Mouse (Mus musculus): ENCODE measurements around the gene Arntl2.
"Not testable (repeated sequence)": the region's sequence is repeated elsewhere in the genome, so short reads cannot be mapped to it uniquely, and the experiment has no call there.

The Arntl2 gene

GRCm38 (mm10) chr6:146847402-146847801 lies 51.5 kb downstream of the Arntl2 start:
- DNase-seq (ENCODE audit: low read depth, low spot score) = no peak

DNA sequence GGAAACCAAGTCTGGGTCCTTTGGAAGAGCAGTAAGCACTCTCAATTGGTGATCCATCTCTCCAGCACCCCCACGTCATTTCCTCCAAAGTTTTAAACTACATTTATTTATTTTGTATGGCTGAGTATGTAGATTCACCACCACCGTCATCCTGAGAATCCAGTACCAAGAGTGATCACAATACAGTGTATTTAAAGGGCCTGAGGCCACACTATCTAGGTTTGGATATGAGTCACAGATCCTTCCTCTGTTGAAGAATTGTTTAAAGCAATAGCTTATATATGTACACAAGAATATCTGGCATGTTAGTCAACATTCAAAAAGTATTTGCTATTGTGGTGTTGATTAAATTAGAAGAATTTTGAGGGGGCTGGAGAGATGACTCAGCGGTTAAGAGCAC lies 52.4 kb downstream of the Arntl2 start:
- DNase-seq (ENCODE audit: low read depth, low spot score) = no peak

DNA sequence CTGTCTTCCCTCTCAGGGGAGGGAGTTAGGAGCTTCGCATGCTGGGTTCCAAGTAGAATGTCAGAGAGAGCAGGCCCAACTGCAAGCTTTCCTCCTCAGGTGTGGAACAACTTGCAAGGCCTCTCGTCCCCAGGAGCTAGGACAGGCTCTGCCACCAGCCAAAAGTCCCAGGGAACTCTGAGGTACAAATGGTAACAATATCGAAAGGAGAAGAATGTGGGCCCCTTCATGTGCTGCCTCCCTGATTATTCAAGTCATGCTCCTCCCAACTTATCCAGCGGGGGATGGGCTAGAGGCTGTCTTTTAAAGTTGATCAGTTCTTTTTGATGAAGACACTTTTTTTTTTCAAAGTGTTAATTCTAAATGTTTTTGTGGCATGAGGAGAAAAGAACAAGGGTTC lies 54.2 kb downstream of the Arntl2 start, which contains the start of gene Smco2:
Gene Smco2 (plus strand): TSS at position 55 of the 400 bp plus-strand sequence.
- DNase-seq (ENCODE audit: low read depth, low spot score) = no peak

GRCm38 (mm10) chr6:146851916-146852315 lies 56.1 kb downstream of the Arntl2 start:
- DNase-seq (ENCODE audit: low read depth, low spot score) = no peak

GRCm38 (mm10) chr6:146852739-146853138 lies 56.9 kb downstream of the Arntl2 start:
- DNase-seq (ENCODE audit: low read depth, low spot score) = no peak

GRCm38 (mm10) chr6:146855185-146855584 lies 59.3 kb downstream of the Arntl2 start:
- DNase-seq (ENCODE audit: low read depth, low spot score) = peak; percentile 96

GRCm38 (mm10) chr6:146857386-146857785 lies 61.5 kb downstream of the Arntl2 start:
- DNase-seq (ENCODE audit: low read depth, low spot score) = no peak

DNA sequence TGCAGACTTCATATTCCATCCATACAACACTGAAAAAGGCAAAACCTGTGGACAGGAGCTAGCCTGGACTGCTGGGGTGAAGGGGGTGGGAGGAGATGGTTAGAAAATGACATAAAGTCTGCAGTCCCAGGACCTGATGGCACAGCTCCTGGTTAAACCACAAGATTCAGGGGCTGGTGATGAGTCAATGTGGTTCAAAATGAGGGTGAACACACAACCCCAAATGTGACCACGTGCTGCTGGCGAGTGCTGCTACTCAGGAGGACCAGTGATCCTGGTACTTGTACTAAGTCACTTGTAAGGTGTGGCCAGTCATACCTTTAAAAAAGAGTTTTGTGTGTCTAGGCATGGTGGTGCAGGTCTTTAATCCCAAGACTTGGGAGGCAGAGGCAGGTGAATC lies 67.3 kb downstream of the Arntl2 start:
- DNase-seq (ENCODE audit: low read depth, low spot score) = no peak

DNA sequence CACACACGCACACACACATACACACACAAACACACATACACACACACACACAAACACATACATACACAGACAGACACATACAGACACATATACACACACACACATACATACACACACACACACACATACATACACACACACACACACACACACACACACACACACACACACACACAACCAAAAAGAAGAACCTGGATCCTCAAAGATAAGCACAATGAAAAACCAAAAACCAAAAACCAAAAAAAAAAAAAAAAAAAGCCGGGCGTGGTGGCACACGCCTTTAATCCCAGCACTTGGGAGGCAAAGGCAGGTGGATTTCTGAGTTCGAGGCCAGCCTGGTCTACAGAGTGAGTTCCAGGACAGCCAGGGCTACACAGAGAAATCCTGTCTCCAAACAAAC lies 68.5 kb downstream of the Arntl2 start:
- not testable (repeated sequence) for DNase-seq (ENCODE audit: low read depth, low spot score)

- peak; percentile 79 for DNase-seq (ENCODE audit: low read depth, low spot score)
These were observed 69.8 kb downstream of the Arntl2 start for GRCm38 (mm10) chr6:146865701-146866100.

DNA sequence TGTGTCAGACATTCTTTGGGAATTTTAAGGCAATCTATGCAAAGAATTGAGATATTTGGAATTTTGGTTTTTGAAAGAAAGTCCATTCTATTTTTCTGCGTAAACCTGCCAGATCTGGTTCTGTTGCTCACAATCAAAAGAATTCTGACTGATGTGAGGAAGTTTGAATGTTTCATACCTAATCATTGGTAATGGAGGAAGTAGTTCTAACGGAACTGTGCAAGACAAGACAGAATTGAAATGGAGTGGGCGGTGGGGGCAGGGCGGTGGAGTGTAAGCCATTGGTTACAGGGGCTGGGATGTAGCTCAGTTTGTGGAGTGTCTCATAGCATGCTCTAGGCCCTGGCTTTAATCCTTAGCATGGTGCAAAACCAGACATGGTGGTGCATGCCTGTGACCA lies 76.1 kb downstream of the Arntl2 start:
- no peak for DNase-seq (ENCODE audit: low read depth, low spot score)

DNA sequence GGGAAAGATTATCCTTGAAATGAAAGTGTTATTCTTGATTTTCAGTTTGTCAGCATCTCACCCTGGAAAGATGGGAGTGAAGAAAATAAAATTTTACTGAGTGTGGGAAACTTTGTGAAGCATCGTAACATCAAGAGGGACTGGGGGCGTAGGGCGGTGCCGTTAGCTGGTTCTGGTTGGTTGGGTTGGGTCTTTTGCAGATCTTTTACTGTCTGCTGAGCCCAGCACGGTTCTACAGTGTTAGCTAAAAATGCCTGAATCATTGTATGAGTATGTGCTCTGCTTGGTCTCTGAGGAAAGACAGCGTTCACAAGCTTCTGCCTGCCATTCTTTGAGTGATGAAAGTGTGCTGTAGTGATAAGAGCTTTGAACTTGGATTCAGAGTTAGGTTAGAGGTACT lies 78.6 kb downstream of the Arntl2 start:
- DNase-seq (ENCODE audit: low read depth, low spot score) = no peak

- DNase-seq (ENCODE audit: low read depth, low spot score) = peak; percentile 26
These were observed 81.0 kb downstream of the Arntl2 start for GRCm38 (mm10) chr6:146876820-146877219.

DNA sequence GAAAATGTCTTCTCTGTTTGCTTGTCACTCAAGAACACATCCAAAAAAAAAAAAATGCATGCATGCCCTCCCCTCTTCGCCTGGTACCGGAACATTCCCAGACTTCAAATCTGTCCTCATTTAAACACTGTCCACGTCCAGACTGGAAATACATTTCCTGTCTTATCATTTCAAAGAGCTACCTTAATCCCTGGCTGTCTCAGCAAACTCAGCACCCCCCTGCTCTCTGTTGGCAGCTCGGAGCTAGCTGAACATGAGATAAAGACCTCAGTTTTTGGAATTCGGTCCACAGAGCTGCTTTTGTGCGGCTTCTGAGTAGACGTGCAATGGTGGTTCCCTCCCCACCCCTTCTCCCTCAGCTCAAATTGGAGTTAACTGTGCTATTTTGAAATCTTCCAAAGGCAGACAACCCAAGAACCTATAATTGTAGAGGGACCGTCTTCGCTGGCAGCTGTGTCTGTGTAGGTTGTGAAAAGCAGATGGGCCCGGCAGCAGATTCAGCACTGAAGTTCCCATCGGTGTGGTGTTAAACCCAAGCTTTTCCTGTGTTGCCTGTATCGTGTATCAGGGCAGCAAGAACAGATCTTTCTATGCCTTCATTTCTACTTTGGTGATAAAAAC lies 81.7 kb downstream of the Arntl2 start:
- no peak for DNase-seq (ENCODE audit: low read depth, low spot score)

DNA sequence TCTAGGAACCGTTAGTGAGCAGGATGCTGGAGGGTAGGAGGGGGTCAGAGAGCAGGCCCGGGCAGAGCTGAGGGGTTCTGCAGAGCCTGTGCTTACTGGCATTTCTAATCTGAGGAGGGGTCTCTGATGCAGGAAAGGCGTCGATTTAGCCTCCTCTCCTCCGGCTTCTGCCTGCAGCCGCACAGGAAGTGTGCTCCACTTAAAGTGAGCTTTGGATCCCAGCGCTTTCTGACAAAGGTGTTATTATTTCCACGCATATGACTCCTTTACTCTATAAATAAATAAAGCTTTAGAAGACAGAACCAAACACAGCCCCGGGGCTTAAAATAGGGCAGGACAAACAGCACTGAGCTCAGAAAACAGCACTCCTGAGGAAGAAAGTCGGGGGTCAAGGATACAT lies 83.1 kb downstream of the Arntl2 start:
- no peak for DNase-seq (ENCODE audit: low read depth, low spot score)

DNA sequence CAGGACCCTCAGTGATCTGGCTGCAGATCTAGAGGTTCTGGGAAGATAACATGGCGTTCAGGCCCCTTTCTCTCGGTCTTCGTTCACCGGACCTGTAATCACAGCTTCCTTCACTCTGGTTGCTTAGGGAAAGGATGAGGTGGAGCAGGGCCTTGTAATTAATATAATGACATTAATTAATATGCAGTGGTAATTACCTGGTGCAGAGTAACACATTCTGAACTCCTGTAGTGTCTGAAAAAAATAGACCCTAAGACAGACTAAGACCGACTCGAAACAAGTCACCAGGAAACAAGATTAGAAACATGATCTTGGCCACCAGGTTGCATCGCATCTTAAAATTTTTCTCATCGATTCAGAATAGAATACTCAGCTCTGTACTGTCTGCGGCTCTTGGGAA lies 84.0 kb downstream of the Arntl2 start:
- DNase-seq (ENCODE audit: low read depth, low spot score) = no peak

DNA sequence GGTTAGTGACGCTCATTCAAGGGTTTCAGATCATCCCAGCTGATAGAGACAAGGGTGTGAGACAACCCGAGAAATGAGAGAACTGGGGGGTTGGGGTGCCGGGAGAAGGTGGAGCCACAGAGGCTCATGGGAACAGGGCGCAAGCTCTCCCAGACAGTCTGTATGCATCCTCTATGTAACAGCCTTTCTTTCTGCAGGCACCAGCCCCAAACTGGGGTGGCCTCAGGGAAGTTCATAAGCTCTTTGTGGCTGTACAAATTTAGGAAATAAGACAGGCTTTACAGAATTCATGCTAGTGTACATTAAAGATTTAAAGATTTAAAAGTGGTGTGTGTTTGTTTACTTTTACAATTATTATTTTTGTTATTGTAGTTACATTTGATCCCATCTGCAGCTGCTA lies 84.4 kb downstream of the Arntl2 start:
- DNase-seq (ENCODE audit: low read depth, low spot score) = no peak

- DNase-seq (ENCODE audit: low read depth, low spot score) = no peak
These were observed 86.3 kb downstream of the Arntl2 start for GRCm38 (mm10) chr6:146881896-146882770.

Measured in ES-CJ7 (cell line).